Mouse (Mus musculus): ENCODE results near the gene Grwd1.
"Not testable (repeated sequence)": the region's sequence is repeated elsewhere in the genome, so short reads cannot be mapped to it uniquely, and the experiment has no call there.

Grwd1 gene

DNA sequence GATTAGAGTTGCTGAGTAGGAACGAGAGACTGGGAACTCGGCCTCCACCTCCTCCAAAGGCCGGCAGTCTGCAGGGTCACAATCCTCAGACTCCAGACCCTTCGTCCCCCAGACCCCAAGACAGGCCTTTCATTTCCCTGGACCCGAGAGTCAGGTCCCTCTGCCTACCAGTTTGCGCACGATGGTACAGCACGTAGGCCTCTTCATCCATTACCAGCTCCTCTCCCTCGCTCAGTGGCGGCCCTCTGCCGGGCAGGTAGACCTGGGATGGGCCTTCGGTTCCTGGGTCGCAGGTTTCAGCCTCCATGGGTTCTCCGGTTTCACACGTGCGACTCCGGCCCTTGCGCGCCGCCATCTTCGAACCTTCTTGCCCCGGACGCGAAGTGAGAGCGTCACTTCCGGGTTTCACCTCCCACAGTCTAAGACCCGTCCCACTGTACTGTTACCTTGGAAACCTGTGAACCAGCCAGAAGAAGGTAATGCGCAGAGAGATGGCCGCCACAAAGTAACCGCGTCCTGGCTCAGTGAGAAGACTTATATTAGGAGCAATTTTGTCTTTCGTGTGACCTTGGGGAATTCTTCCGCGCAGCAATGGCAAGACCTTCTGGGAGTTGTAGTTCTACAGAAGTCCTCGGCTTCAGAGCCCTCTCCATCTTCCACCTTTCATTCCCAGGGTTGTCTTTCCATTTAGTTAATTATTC lies at the start of gene Grwd1:
Gene Grwd1, minus strand, starts transcription at position 518 of the 701 bp plus-strand sequence.
- DNase-seq (ENCODE audit: low spot score in 2 of 2) = peak; percentile 85 to 86

DNA sequence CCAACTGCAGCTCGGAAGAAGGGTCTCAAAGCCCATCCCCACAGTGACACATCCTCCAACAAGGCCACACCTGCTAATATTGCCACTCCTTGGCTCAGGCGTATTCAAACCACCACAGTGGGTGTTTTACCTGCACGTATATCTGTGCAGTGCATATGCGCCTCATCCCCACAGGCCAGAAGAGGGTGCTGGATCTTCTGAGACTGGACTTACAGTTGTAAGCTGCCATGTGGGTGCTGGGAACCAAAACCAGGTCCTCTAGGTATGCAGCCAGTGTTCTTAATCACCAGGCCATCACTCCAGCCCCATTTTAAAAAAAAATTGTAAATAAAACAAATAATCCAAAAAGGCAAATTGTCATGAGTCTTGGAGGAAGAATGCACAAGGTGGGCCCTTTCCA lies 49.8 kb upstream of the Grwd1 start:
- no peak for DNase-seq (ENCODE audit: low spot score in 2 of 2)

DNA sequence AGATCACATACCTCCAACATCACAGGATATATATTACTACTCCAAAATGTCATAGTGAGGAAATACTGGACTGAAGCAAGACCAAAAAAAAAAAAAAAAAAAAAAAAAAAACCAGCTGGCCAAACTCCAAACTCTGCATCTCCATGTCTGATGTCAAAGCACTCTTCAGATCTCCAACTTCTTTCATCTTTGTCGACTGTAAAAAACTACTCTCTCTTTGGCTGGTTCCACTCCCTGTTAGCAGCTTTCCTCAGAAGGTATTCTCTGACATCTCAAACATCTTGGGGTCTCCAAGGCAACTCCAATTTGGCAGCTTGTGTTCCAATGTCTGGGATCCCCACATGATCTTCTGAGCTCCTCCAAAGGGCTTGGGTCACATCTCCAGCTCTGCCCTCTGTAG lies 47.5 kb upstream of the Grwd1 start, which contains the start of gene Grin2d:
Gene Grin2d, minus strand, starts transcription at position 101 of the 400 bp plus-strand sequence.
- DNase-seq (ENCODE audit: low spot score in 2 of 2) = not testable (repeated sequence)

- DNase-seq (ENCODE audit: low spot score in 2 of 2) = no peak
These were observed 46.2 kb upstream of the Grwd1 start for GRCm38 (mm10) chr7:45876895-45877294.

DNA sequence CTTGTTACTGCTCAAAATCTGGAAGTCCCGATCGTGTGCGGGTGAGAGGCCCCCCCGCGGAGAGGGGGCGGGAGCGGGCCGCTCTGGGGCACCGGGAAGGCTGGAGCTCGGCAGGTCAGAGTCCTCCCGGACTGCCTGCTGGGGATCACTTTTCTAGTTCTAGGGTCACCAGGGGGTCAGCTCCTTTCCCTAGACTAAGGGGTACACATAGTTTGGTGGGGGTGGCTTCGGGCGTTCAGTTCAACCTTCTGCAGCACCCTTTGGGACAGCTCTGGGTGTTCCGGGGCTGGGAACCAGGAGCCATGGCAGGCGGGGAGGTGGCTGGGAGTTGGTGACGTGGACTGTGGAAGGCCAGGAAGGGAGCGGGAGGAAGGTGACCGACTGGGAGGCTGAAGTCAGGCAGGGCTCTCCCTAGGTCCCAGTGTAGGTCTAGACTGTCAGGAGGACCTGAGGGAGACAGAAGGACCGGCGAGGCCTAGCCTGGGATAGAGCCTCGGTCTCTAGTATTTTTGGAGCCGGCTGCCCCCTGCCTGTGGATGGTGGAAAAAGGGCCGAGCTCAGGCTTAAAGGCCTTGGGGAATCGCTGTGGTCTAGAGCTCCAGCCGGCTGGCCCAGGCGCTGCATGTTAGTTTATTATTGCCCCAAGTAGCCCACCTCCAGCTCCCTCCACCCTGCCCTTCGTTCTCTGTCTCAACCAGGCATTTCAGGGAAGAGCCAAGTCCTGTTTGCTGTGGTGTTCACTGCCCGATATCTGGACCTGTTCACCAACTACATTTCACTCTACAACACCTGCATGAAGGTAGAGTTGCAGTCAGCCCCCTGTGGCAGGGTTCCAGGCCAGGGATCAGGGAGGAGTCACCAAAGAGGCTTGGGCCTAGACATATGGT lies 42.6 kb upstream of the Grwd1 start:
- DNase-seq (ENCODE audit: low spot score in 2 of 2) = peak; percentile 46 to 64

GRCm38 (mm10) chr7:45872624-45873023 lies 41.9 kb upstream of the Grwd1 start, which contains the start of gene Kdelr1:
Gene Kdelr1 (plus strand): TSS chr7:45872772.
- peak; percentile 80 to 88 for DNase-seq (ENCODE audit: low spot score in 2 of 2)

- peak; percentile 41 to 42 for DNase-seq (ENCODE audit: low spot score in 2 of 2)
These were observed 39.7 kb upstream of the Grwd1 start for GRCm38 (mm10) chr7:45870282-45871058.

- peak; percentile 32 to 44 for DNase-seq (ENCODE audit: low spot score in 2 of 2)
These were observed 39.0 kb upstream of the Grwd1 start for GRCm38 (mm10) chr7:45869787-45870186.

- DNase-seq (ENCODE audit: low spot score in 2 of 2) = no peak
These were observed 38.4 kb upstream of the Grwd1 start for GRCm38 (mm10) chr7:45869107-45869670.

GRCm38 (mm10) chr7:45867871-45868270 lies 37.1 kb upstream of the Grwd1 start:
- DNase-seq (ENCODE audit: low spot score in 2 of 2) = no peak

GRCm38 (mm10) chr7:45865925-45866910 lies 35.5 kb upstream of the Grwd1 start:
- peak; percentile 88 to 92 for DNase-seq (ENCODE audit: low spot score in 2 of 2)

GRCm38 (mm10) chr7:45864435-45864834 lies 33.7 kb upstream of the Grwd1 start:
- no peak for DNase-seq (ENCODE audit: low spot score in 2 of 2)

GRCm38 (mm10) chr7:45862804-45863203 lies 32.1 kb upstream of the Grwd1 start:
- DNase-seq (ENCODE audit: low spot score in 2 of 2) = no peak

DNA sequence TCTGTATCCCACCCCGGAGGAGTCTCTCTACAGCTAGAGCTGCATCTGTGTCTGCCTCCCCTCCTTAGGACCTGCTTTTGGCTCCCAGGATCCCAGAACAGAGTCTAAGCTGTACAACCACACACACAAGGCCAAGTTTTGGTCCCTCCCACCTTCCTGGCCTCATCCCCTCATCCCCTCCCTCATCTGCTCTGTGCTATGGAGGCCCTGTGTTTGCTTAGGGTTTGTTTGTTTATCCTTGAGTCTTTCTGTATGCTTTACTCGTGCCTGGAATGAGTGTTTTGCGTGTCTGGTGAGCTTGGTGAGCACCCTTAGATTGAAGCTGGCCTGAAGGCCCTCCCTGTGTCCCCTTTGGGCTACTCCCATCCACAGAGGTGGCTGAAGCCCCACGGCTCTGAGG lies 28.3 kb upstream of the Grwd1 start:
- no peak for DNase-seq (ENCODE audit: low spot score in 2 of 2)

- DNase-seq (ENCODE audit: low spot score in 2 of 2) = no peak
These were observed 26.5 kb upstream of the Grwd1 start for GRCm38 (mm10) chr7:45856950-45857901.

- DNase-seq (ENCODE audit: low spot score in 2 of 2) = no peak
These were observed 22.3 kb upstream of the Grwd1 start for GRCm38 (mm10) chr7:45853089-45853488.

- DNase-seq (ENCODE audit: low spot score in 2 of 2) = no peak
These were observed 19.9 kb upstream of the Grwd1 start for GRCm38 (mm10) chr7:45850661-45851060.

DNA sequence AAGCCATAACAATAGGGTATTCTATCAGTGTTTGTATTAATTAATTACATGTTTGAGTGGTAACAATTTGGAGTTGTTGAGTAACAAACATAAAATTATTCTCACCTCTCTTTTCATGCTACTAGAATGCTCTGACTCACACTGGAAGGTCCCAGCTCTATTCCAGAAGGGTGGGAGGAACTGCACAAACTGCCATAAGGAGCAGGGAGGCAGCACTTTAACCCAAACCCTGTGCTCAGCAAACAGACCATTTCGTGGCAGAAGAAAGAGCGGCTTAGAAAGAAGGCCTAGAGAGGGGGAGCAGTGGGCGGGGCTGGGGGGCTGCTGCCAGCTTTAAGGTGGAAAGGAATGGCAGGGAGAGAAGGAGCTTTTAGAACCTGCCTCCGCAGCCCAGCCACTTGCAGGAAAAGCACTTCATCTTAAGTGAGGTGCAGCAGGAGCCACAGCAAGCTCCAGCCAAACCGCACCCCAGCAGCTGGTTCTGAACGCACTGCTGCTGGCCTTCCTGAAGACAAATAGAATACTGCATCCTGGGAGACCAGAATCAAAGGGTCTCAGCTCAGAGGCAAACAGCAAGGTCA lies 17.8 kb upstream of the Grwd1 start:
- no peak for DNase-seq (ENCODE audit: low spot score in 2 of 2)

Data from natural killer cell, adult 2 months (primary cell).